Mouse (Mus musculus) ES-Bruce4 (cell line): Measurements from ENCODE around the gene H2al1g.

ENCODE experiments used
- CTCF ChIP-seq: IDR thresholded peaks from one replicate; pipeline ENCODE4 v1.8.1; 2011; ENCODE audit warnings: low read depth, low read length
- EP300 ChIP-seq: IDR thresholded peaks from 2 replicates; pipeline ENCODE4 v1.6.1; 2011; ENCODE audit warnings: low read depth, low read length; ENCODE audit not compliant: insufficient read depth
- POLR2A ChIP-seq: IDR thresholded peaks from one replicate; pipeline ENCODE4 v1.8.1; 2011; ENCODE audit warnings: low read length; ENCODE audit not compliant: insufficient read depth

DNA sequence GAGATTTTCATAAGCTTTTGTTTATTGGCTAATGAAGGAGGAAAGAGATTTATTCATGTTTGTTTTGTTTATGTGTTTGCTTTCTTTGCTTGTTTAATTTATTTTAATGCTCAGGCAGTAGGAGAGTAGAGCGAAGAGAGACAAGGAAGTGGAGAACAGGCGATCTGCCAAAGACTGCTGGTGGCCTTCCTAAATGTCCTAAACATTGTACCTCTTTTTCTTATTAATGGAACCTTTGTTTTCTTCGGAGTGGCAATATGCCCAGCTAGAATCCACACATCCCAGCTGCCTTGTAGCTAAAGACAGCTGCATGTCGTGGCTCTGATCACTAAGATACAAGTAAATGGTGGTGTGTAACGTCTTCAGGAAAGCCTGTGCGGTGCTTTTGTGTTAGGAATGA lies 41.0 kb upstream of the H2al1g start:
- no peak for TF ChIP-seq CTCF
- no peak for TF ChIP-seq POLR2A
- no peak for TF ChIP-seq EP300
